Mouse (Mus musculus) ES-Bruce4 (cell line): ENCODE measurements at regions not wholly inside any gene's neighbourhood (a gene's known extent, or its start where the extent isn't known, plus 50 kb on each side); places are given as distances from the start of the nearest gene placed in this dataset.

Experiments
- CTCF ChIP-seq: IDR thresholded peaks from one replicate; pipeline ENCODE4 v1.8.1; 2011; ENCODE audit warnings: low read depth, low read length
- POLR2A ChIP-seq: IDR thresholded peaks from one replicate; pipeline ENCODE4 v1.8.1; 2011; ENCODE audit warnings: low read length; ENCODE audit not compliant: insufficient read depth

DNA sequence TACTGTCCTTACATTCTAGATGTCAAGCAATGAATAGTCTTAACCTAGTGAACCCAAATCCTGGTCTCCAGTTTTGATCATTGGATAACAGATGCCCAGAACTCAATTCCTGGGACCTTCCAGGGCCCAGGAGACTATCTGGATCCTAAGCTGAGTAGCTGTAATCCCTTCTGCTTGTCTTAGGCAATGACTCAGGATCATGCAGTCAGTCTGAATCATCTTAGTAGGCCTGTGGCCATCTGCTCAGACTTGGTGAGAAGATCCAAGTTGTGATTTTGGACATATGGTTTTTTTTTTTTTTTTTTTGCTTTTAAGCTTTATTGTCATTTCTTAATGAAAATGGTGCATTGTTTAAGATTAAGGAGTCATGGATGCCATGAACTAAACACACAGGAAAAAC lies 95.9 kb downstream of the Otud1 start:
- no peak for TF ChIP-seq CTCF
- TF ChIP-seq POLR2A, result no peak
